Mouse (Mus musculus): ENCODE measurements around the gene Rpl5. TPM values are rescaled to one million over a fixed set of nuclear protein-coding genes. Genes with fewer than 3 reads are reported as not detected.
A peak's percentile ranks its signal among the peaks of the same experiment; 100 is the strongest.

Gene Rpl5
- polyA plus RNA-seq, 2 experiments = 66.4 to 273 TPM

GRCm38 (mm10) chr5:107924564-107924963 lies 24.3 kb downstream of the Rpl5 start:
- ATAC-seq (ENCODE audit: low FRiP score, low read depth) (no peak), DNase-seq (ENCODE audit: low spot score) (no peak)
- no peaks in the 10 kb centered on the region for H3K27me3 ChIP-seq (ENCODE audit: control insufficient read depth, insufficient read depth, low read length)
- H3K9me3 ChIP-seq (ENCODE audit: control insufficient read depth, low read length) = no peaks in the 10 kb centered on the region
- TF ChIP-seq POLR2A (IDR thresholded peaks at IDR 0.05; ENCODE audit: borderline replicate concordance, extremely low read depth, insufficient read depth, insufficient read length) = no peak
- no peak overlapping the region for H3K9ac ChIP-seq (ENCODE audit: low read depth, low read length, severe bottlenecking)
- no peaks in the 10 kb centered on the region for H3K4me1 ChIP-seq (ENCODE audit: control insufficient read depth, insufficient read depth, low read length)
- H3K4me3 ChIP-seq (replicated peaks; ENCODE audit: low read length) = no peak overlapping the region
- WGBS = 84% methylated on average over 8 of the region's 8 CpGs
- no peak overlapping the region for H3K4me2 ChIP-seq (replicated peaks; ENCODE audit: low read depth, low read length, severe bottlenecking)
- H3K36me3 ChIP-seq (ENCODE audit: control insufficient read depth, insufficient read depth, low read length) = no peaks in the 10 kb centered on the region
- H3K27ac ChIP-seq (replicated peaks; ENCODE audit: low read depth, low read length) = no peak overlapping the region

GRCm38 (mm10) chr5:107926550-107927249 lies 26.4 kb downstream of the Rpl5 start:
- H3K4me2 ChIP-seq (replicated peaks; ENCODE audit: low read depth, low read length, severe bottlenecking) = no peak overlapping the region
- no peak overlapping the region for H3K9ac ChIP-seq (ENCODE audit: low read depth, low read length, severe bottlenecking)
- WGBS = 70% methylated on average over 11 of the region's 11 CpGs
- no peaks in the 10 kb centered on the region for H3K27me3 ChIP-seq (ENCODE audit: control insufficient read depth, insufficient read depth, low read length)
- H3K27ac ChIP-seq (replicated peaks; ENCODE audit: low read depth, low read length) = no peak overlapping the region
- no peaks in the 10 kb centered on the region for H3K36me3 ChIP-seq (ENCODE audit: control insufficient read depth, insufficient read depth, low read length)
- TF ChIP-seq POLR2A (IDR thresholded peaks at IDR 0.05; ENCODE audit: borderline replicate concordance, extremely low read depth, insufficient read depth, insufficient read length) = no peak
- no peaks in the 10 kb centered on the region for H3K4me1 ChIP-seq (ENCODE audit: control insufficient read depth, insufficient read depth, low read length)
- no peak overlapping the region for H3K4me3 ChIP-seq (replicated peaks; ENCODE audit: low read length)
- ATAC-seq (ENCODE audit: low FRiP score, low read depth) = no peak
- H3K9me3 ChIP-seq (ENCODE audit: control insufficient read depth, low read length) = no peaks in the 10 kb centered on the region
- DNase-seq (ENCODE audit: low spot score) = no peak

GRCm38 (mm10) chr5:107932556-107932955 lies 32.3 kb downstream of the Rpl5 start:
- no peak overlapping the region for H3K9ac ChIP-seq (ENCODE audit: low read depth, low read length, severe bottlenecking)
- ATAC-seq (ENCODE audit: low FRiP score, low read depth) (no peak), DNase-seq (ENCODE audit: low spot score) (no peak)
- peaks cover 2% of the 10 kb centered on the region for H3K4me1 ChIP-seq (ENCODE audit: control insufficient read depth, insufficient read depth, low read length)
- H3K4me2 ChIP-seq (replicated peaks; ENCODE audit: low read depth, low read length, severe bottlenecking) = no peak overlapping the region
- no peaks in the 10 kb centered on the region for H3K36me3 ChIP-seq (ENCODE audit: control insufficient read depth, insufficient read depth, low read length)
- H3K27ac ChIP-seq (replicated peaks; ENCODE audit: low read depth, low read length) = no peak overlapping the region
- no peaks in the 10 kb centered on the region for H3K27me3 ChIP-seq (ENCODE audit: control insufficient read depth, insufficient read depth, low read length)
- WGBS = 38% methylated on average over 2 of the region's 2 CpGs
- TF ChIP-seq POLR2A (IDR thresholded peaks at IDR 0.05; ENCODE audit: borderline replicate concordance, extremely low read depth, insufficient read depth, insufficient read length) = no peak
- no peak overlapping the region for H3K4me3 ChIP-seq (replicated peaks; ENCODE audit: low read length)
- no peaks in the 10 kb centered on the region for H3K9me3 ChIP-seq (ENCODE audit: control insufficient read depth, low read length)

GRCm38 (mm10) chr5:107933202-107933974 lies 33.1 kb downstream of the Rpl5 start:
- no peak overlapping the region for H3K4me2 ChIP-seq (replicated peaks; ENCODE audit: low read depth, low read length, severe bottlenecking)

GRCm38 (mm10) chr5:107934770-107935543 lies 34.7 kb downstream of the Rpl5 start:
- no peak for ATAC-seq (ENCODE audit: low FRiP score, low read depth)
- 91% methylated on average over 10 of the region's 10 CpGs for WGBS
- no peak for TF ChIP-seq POLR2A (IDR thresholded peaks at IDR 0.05; ENCODE audit: borderline replicate concordance, extremely low read depth, insufficient read depth, insufficient read length)

More at GRCm38 (mm10) chr5:107933202-107933974, 33.1 kb downstream of the Rpl5 start:
- Histone ChIP-seq H3K9me3 (ENCODE audit: control insufficient read depth, low read length) (no peaks in the 10 kb centered on the region), H3K9ac (ENCODE audit: low read depth, low read length, severe bottlenecking) (no peak overlapping the region), H3K36me3 (ENCODE audit: control insufficient read depth, insufficient read depth, low read length) (no peaks in the 10 kb centered on the region), H3K4me1 (ENCODE audit: control insufficient read depth, insufficient read depth, low read length) (peaks cover 2% of the 10 kb centered on the region), H3K27me3 (ENCODE audit: control insufficient read depth, insufficient read depth, low read length) (no peaks in the 10 kb centered on the region), H3K4me3 (replicated peaks; ENCODE audit: low read length) (no peak overlapping the region), H3K27ac (replicated peaks; ENCODE audit: low read depth, low read length) (no peak overlapping the region)
- ATAC-seq (ENCODE audit: low FRiP score, low read depth) (peak; percentile 55; the same call in 1 of the 2 replicates), DNase-seq (ENCODE audit: low spot score) (peak; percentile 55)
- TF ChIP-seq POLR2A (IDR thresholded peaks at IDR 0.05; ENCODE audit: borderline replicate concordance, extremely low read depth, insufficient read depth, insufficient read length) = no peak
- 44% methylated on average over 4 of the region's 4 CpGs for WGBS

More at GRCm38 (mm10) chr5:107934770-107935543, 34.7 kb downstream of the Rpl5 start:
- Histone ChIP-seq H3K4me2 (replicated peaks; ENCODE audit: low read depth, low read length, severe bottlenecking) (no peak overlapping the region), H3K27ac (replicated peaks; ENCODE audit: low read depth, low read length) (no peak overlapping the region), H3K9me3 (ENCODE audit: control insufficient read depth, low read length) (no peaks in the 10 kb centered on the region), H3K4me3 (replicated peaks; ENCODE audit: low read length) (no peak overlapping the region), H3K4me1 (ENCODE audit: control insufficient read depth, insufficient read depth, low read length) (peaks cover 2% of the 10 kb centered on the region), H3K27me3 (ENCODE audit: control insufficient read depth, insufficient read depth, low read length) (no peaks in the 10 kb centered on the region), H3K9ac (ENCODE audit: low read depth, low read length, severe bottlenecking) (no peak overlapping the region), H3K36me3 (ENCODE audit: control insufficient read depth, insufficient read depth, low read length) (no peaks in the 10 kb centered on the region)
- no peak for DNase-seq (ENCODE audit: low spot score)

Measured in limb, embryonic 14.5 days (tissue).